Mouse (Mus musculus) midbrain, embryonic 10.5 days (tissue): Measurements from ENCODE around the gene Slc36a1. TPM values are rescaled to one million over a fixed set of nuclear protein-coding genes. Genes with fewer than 3 reads are reported as not detected.

Experiments
- DNase-seq: peaks from one replicate; pipeline ENCODE4 v3.0.0-alpha.2; 2017; ENCODE audit warnings: low spot score
- H3K27ac ChIP-seq: fragments of 300-500 bp; sonication (generic); replicated peaks from 2 replicates; pipeline ENCODE4 v1.5.1; 2016; ENCODE audit warnings: mild to moderate bottlenecking
- H3K27me3 ChIP-seq: fragments of 300-500 bp; sonication (generic); 2 replicates; pipeline ENCODE4 v1.6.1; 2016; ENCODE audit warnings: low read depth, mild to moderate bottlenecking; ENCODE audit not compliant: poor library complexity, severe bottlenecking
- H3K36me3 ChIP-seq: fragments of 300-500 bp; sonication (generic); 2 replicates; pipeline ENCODE4 v1.6.1; 2016; ENCODE audit warnings: mild to moderate bottlenecking, moderate library complexity
- H3K4me1 ChIP-seq: fragments of 300-500 bp; sonication (generic); 2 replicates; pipeline ENCODE4 v1.6.1; 2016
- H3K4me3 ChIP-seq: fragments of 300-500 bp; sonication (generic); 2 replicates; pipeline ENCODE4 v1.5.1; 2016; ENCODE audit warnings: mild to moderate bottlenecking, moderate library complexity
- H3K9me3 ChIP-seq: fragments of 300-500 bp; sonication (generic); replicated peaks from 2 replicates; pipeline ENCODE4 v1.6.1; 2016; ENCODE audit warnings: mild to moderate bottlenecking
- WGBS: fragments of 180-500 bp; shearing (Covaris S2); methylation state at CpG from one replicate; pipeline ENCODE4 v1.1.7; 2016; 5-methylcytosine and 5-hydroxymethylcytosine counted together
- polyA plus RNA-seq: library from polyadenylated mRNA; unstranded; fragments of >200 nt; fragmentation: Nextera tagmentation; extraction: Ambion mirVana; gene quantifications from 2 replicates; pipeline ENCODE4 v1.2.1, GENCODE M21; 2016

Gene Slc36a1
- polyA plus RNA-seq, 1 experiment from 2014 or later, result 1.0 TPM

- no peaks in the 10 kb centered on the region for H3K27me3 ChIP-seq
- no peak overlapping the region for H3K27ac ChIP-seq
- no peaks in the 10 kb centered on the region for H3K9me3 ChIP-seq
- no peaks in the 10 kb centered on the region for H3K36me3 ChIP-seq
- 85% methylated on average over 5 of the region's 5 CpGs for WGBS
- 0 out of 2 replicates have a peak, but pooled peaks cover 13% of the 10 kb centered on the region for H3K4me1 ChIP-seq
- no peak for DNase-seq
- no peak overlapping the region for H3K4me3 ChIP-seq
These were observed 19.9 kb upstream of the Slc36a1 start for GRCm38 (mm10) chr11:55184246-55184645.

- Histone ChIP-seq H3K9me3 (no peaks in the 10 kb centered on the region), H3K27ac (no peak within 1 kb of the TSS), H3K27me3 (no peaks in the 10 kb centered on the region), H3K36me3 (no peaks in the 10 kb centered on the region), H3K4me1 (0 out of 2 replicates have a peak, but pooled peaks cover 13% of the 10 kb centered on the region), H3K4me3 (no peak within 1 kb of the TSS)
- DNase-seq, result no peak
- WGBS, result 26% methylated on average over 10 of the region's 10 CpGs
These were observed 19.3 kb upstream of the Slc36a1 start, which contains the start of gene Slc36a2 for GRCm38 (mm10) chr11:55184733-55185291. Slc36a2 (minus strand) TSS chr11:55185077.

DNA sequence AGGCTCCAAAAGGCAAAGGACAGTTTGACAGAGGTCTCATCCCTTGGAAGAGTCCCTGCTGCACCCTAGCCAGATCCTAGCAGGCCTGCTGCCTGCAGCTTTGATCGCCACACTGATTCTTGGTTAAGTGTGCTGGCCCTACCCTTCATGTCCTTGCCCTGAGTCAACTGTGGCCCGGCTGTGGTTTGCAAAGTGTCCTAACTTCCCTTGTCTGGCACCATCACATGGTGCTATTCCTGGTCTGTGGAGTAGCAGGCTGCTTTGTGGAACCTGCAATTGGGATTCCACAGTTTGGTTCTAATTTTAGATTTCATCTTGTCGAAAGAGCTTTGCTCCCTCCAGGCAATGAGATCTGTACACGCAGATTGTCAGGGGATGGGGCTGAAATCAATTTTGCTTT, 16.9 kb upstream of the Slc36a1 start:
- H3K27ac ChIP-seq, result no peak overlapping the region
- no peaks in the 10 kb centered on the region for H3K9me3 ChIP-seq
- H3K36me3 ChIP-seq, result no peaks in the 10 kb centered on the region
- WGBS, result 91% methylated on average over 4 of the region's 4 CpGs
- no peak overlapping the region for H3K4me3 ChIP-seq
- no peak for DNase-seq
- no peaks in the 10 kb centered on the region for H3K27me3 ChIP-seq
- H3K4me1 ChIP-seq, result 0 out of 2 replicates have a peak, but pooled peaks cover 13% of the 10 kb centered on the region

GRCm38 (mm10) chr11:55187777-55188176, 16.4 kb upstream of the Slc36a1 start:
- Histone ChIP-seq H3K36me3 (no peaks in the 10 kb centered on the region), H3K27ac (no peak overlapping the region), H3K4me3 (no peak overlapping the region), H3K27me3 (no peaks in the 10 kb centered on the region), H3K4me1 (0 out of 2 replicates have a peak, but pooled peaks cover 13% of the 10 kb centered on the region), H3K9me3 (no peaks in the 10 kb centered on the region)
- 79% methylated on average over 6 of the region's 6 CpGs for WGBS
- no peak for DNase-seq

DNA sequence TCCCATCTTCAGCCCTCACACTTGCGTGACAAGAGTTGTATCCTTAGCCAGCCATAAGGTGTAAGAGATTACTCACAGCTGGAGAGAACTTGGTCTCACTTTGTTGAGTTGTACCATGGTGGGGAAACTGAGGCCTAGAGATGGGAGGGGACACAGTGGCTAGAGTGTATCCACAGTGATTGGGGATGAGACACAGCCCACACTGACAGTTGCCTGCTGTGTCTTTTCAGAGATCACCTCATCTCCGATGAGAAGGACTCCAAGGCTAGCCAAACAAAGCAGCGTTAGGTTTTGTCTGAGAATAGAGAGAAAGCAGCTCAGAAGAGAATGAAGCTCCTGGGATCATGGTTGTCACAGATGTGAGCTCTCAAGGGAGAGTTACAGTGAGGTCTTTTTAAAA, 13.9 kb upstream of the Slc36a1 start:
- no peak overlapping the region for H3K27ac ChIP-seq
- H3K4me3 ChIP-seq, result no peak overlapping the region
- no peaks in the 10 kb centered on the region for H3K4me1 ChIP-seq
- no peak for DNase-seq
- no peaks in the 10 kb centered on the region for H3K36me3 ChIP-seq
- no peaks in the 10 kb centered on the region for H3K27me3 ChIP-seq
- WGBS, result 83% methylated on average over 3 of the region's 3 CpGs
- H3K9me3 ChIP-seq, result no peaks in the 10 kb centered on the region

DNA sequence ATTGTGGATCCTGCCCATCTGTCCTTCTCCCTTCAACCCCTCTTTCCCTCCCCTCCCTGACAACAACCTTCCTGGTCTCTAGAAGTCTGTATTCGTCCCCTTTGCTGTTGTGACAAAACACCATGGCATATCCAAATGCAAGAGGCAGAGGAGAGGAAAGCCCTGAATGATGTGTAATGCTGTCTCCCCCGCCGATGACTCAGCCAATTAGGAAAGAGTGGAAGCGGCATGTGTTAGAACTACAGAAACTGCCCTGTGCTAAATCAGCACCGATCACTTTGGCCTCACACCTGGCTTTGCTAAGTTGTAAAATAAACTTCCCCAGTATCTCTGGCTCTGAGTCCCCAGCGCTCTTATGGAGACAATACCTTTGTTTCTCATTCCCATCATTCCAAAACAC, 7.1 kb upstream of the Slc36a1 start:
- WGBS, result 73% methylated on average over 6 of the region's 6 CpGs
- H3K4me1 ChIP-seq, result no peaks in the 10 kb centered on the region
- no peaks in the 10 kb centered on the region for H3K27me3 ChIP-seq
- H3K27ac ChIP-seq, result no peak overlapping the region
- H3K4me3 ChIP-seq, result no peak overlapping the region
- no peaks in the 10 kb centered on the region for H3K9me3 ChIP-seq
- DNase-seq, result no peak
- no peaks in the 10 kb centered on the region for H3K36me3 ChIP-seq

- no peak for DNase-seq
- Histone ChIP-seq H3K27me3 (no peaks in the 10 kb centered on the region), H3K9me3 (no peaks in the 10 kb centered on the region), H3K27ac (no peak overlapping the region), H3K4me3 (no peak overlapping the region), H3K4me1 (no peaks in the 10 kb centered on the region), H3K36me3 (no peaks in the 10 kb centered on the region)
- WGBS, result 87% methylated on average over 8 of the region's 8 CpGs
These were observed 6.2 kb upstream of the Slc36a1 start for GRCm38 (mm10) chr11:55197740-55198510.

GRCm38 (mm10) chr11:55204602-55205001, 452 bp downstream of the Slc36a1 start:
- Histone ChIP-seq H3K4me1 (peaks cover 25% of the 10 kb centered on the region), H3K27me3 (no peaks in the 10 kb centered on the region), H3K36me3 (no peaks in the 10 kb centered on the region), H3K27ac (peak overlapping the region; percentile 85), H3K9me3 (no peaks in the 10 kb centered on the region), H3K4me3 (peak overlapping the region; percentile 89)
- WGBS, result 13% methylated on average over 17 of the region's 17 CpGs
- DNase-seq, result no peak

GRCm38 (mm10) chr11:55208001-55208690, 4.0 kb downstream of the Slc36a1 start:
- H3K9me3 ChIP-seq, result no peaks in the 10 kb centered on the region; the same call in 1 of the 2 replicates
- H3K27ac ChIP-seq, result no peak overlapping the region
- no peaks in the 10 kb centered on the region for H3K36me3 ChIP-seq
- WGBS, result 72% methylated on average over 6 of the region's 6 CpGs
- no peaks in the 10 kb centered on the region for H3K27me3 ChIP-seq
- peaks cover 30% of the 10 kb centered on the region for H3K4me1 ChIP-seq
- H3K4me3 ChIP-seq, result no peak overlapping the region
- DNase-seq, result no peak

DNA sequence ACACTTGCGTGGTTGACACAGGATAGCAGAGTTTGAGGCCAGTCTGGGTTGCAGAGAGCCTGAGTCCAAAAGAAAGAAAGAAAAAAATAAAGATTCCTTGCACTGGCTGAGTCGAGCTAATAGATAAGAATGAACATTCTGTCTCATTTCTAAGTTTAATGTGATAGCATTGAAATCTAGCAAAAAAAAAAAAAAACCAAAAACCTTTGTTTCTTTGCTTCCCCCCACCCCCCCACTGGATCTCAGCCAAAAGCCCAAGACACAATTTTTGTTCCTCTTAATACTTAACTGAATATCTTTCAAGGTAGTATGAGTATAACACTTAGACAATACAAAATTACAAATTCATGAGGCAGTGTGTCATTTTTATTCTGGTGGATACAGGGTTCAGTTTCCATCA, 4.9 kb downstream of the Slc36a1 start:
- H3K4me3 ChIP-seq, result no peak overlapping the region
- WGBS, result 79% methylated on average over 2 of the region's 2 CpGs
- H3K4me1 ChIP-seq, result peaks cover 30% of the 10 kb centered on the region
- H3K36me3 ChIP-seq, result no peaks in the 10 kb centered on the region
- H3K27me3 ChIP-seq, result no peaks in the 10 kb centered on the region
- H3K9me3 ChIP-seq, result no peaks in the 10 kb centered on the region; the same call in 1 of the 2 replicates
- no peak for DNase-seq
- H3K27ac ChIP-seq, result no peak overlapping the region

DNA sequence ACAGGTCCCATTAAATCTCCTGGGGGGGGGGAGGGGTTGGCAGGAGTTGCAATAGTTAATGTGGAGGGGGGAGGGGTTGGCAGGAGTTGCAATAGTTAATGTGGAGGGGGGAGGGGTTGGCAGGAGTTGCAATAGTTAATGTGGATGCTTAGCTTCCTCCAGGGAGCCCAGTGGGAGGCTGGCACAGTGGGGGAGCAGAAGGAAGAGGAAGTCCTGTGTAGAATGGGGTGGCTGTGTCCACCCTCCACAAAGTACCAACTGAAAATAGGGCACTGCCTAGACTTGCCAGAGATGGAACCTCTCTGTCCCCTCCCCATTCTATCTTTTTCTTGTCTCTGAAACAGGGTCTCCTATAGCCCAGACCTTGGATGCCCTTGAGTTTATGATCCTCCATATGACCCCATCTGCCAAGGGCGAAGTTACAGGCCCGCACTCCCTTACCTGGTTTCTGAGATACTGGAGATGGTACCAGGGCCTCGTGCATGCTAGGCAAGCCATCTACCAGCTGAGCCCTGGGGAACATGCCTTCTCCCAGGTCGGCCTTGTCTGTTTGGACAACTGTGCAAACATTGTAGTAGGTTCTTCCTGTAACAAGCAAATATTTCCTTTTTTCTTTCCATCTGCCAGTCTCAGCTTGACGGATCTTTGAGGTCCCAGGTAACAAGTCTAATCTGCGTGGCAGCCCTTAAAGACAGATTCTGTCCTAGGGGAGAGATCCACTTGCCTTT, 5.6 kb downstream of the Slc36a1 start:
- Histone ChIP-seq H3K9me3 (no peaks in the 10 kb centered on the region; the same call in 1 of the 2 replicates), H3K27me3 (no peaks in the 10 kb centered on the region), H3K27ac (no peak overlapping the region), H3K36me3 (no peaks in the 10 kb centered on the region), H3K4me1 (peaks cover 24% of the 10 kb centered on the region), H3K4me3 (no peak overlapping the region)
- DNase-seq, result no peak
- WGBS, result 80% methylated on average over 6 of the region's 6 CpGs

DNA sequence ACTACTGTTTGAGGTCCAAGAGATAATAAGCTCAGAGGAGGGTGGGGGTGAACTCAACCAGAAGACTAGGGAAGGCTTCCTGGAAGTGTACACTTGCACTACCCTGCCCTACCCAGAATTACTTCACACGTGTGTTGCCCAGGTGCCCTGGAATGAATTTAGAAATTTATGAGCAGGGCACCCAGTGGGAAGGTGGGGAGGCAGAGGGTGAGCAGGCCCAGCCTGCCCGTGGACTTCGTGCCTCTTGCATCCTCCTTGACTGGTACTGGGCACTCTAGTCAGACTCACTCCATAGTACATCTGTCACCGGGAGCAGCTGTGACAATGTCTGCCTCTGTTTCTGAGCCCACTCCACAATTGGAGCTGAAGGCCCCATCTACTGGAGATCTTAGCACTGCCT, 9.4 kb downstream of the Slc36a1 start:
- no peak overlapping the region for H3K4me3 ChIP-seq
- H3K4me1 ChIP-seq, result 0 out of 2 replicates have a peak, but pooled peaks cover 7% of the 10 kb centered on the region
- no peaks in the 10 kb centered on the region for H3K36me3 ChIP-seq
- 95% methylated on average over 4 of the region's 4 CpGs for WGBS
- DNase-seq, result no peak
- H3K27me3 ChIP-seq, result no peaks in the 10 kb centered on the region
- H3K9me3 ChIP-seq, result no peaks in the 10 kb centered on the region; the same call in 1 of the 2 replicates
- H3K27ac ChIP-seq, result no peak overlapping the region
